Mouse (Mus musculus) hindbrain, embryonic 13.5 days (tissue): ENCODE data around the gene Smim14. TPM values are rescaled to one million over a fixed set of nuclear protein-coding genes. Genes with fewer than 3 reads are reported as not detected.
"Not testable (repeated sequence)": the region's sequence is repeated elsewhere in the genome, so short reads cannot be mapped to it uniquely, and the experiment has no call there.

Source experiments
- ATAC-seq: fragments of 200-750 bp; cut with Nextera tagmentation; 2 replicates; pipeline ENCODE4 v1.8.0; 2017; ENCODE audit warnings: moderate TSS enrichment; ENCODE audit not compliant: low FRiP score
- H3K27ac ChIP-seq: fragments of 300-500 bp; sonication (generic); 2 replicates; pipeline ENCODE4 v1.5.1; 2015; ENCODE audit warnings: inconsistent platforms, mild to moderate bottlenecking, moderate library complexity
- H3K27me3 ChIP-seq: fragments of 300-500 bp; sonication (generic); 2 replicates; pipeline ENCODE4 v1.6.1; 2015; ENCODE audit warnings: mild to moderate bottlenecking, inconsistent platforms
- H3K36me3 ChIP-seq: fragments of 300-500 bp; sonication (generic); 2 replicates; pipeline ENCODE4 v1.6.1; 2015; ENCODE audit warnings: mild to moderate bottlenecking, inconsistent platforms
- H3K4me1 ChIP-seq: fragments of 300-500 bp; sonication (generic); replicated peaks from 2 replicates; pipeline ENCODE4 v1.6.1; 2015; ENCODE audit warnings: inconsistent platforms
- H3K4me2 ChIP-seq: fragments of 300-500 bp; sonication (generic); 2 replicates; pipeline ENCODE4 v1.6.1; 2015; ENCODE audit warnings: inconsistent platforms, mild to moderate bottlenecking, moderate library complexity
- H3K4me3 ChIP-seq: fragments of 300-500 bp; sonication (generic); 2 replicates; pipeline ENCODE4 v1.5.1; 2015; ENCODE audit warnings: mild to moderate bottlenecking, inconsistent platforms
- H3K9ac ChIP-seq: fragments of 300-500 bp; sonication (generic); 2 replicates; pipeline ENCODE4 v1.6.1; 2015; ENCODE audit warnings: mild to moderate bottlenecking, inconsistent platforms
- H3K9me3 ChIP-seq: fragments of 300-500 bp; sonication (generic); 2 replicates; pipeline ENCODE4 v1.6.1; 2016; ENCODE audit warnings: inconsistent platforms
- WGBS: fragments of 180-500 bp; shearing (Covaris S2); methylation state at CpG from one replicate; pipeline ENCODE4 v1.1.7; 2015; 5-methylcytosine and 5-hydroxymethylcytosine counted together
- polyA plus RNA-seq: library from polyadenylated mRNA; unstranded; fragments of >200 nt; fragmentation: Nextera tagmentation; extraction: Ambion mirVana; gene quantifications from 2 replicates; pipeline ENCODE4 v1.2.1, GENCODE M21; 2015

Smim14 gene
- polyA plus RNA-seq, 1 experiment from 2014 or later: 195 TPM

DNA sequence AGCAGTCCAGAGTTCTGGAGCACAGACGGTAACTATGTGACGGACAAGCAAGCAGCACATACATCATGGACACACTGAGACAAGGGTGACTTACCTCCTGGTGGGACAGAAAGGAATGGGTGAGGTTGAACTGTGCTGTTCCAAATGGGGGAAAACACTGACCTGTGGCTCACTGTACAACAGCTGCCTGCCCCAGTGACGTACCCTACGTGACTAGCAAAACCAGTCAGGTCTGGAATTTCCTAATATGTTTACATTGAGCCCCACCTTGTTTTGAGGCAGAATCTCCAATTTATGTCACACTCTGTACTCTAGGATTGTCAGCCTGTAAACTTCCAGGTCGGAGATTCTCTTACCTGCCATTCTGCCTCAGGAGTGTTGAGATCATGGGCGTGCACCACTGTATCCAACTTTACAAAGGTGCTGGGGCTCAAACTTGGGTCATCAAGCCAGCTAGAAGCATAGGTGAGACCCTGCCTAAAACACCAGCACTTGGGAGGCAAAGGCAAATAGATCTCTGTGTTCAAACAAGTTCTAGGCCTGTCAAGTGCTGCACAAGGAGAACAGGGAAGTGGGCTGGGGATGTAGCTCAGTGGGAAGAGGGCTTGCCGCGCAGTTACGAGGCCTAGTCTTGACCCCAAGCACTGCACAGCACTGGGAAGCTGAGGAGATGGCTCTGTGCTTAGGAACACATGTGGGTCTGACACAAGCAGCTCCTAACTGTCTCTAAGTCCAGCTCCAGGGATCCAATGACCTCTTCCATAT, 57.1 kb downstream of the Smim14 start:
- ATAC-seq: no peak
- Histone ChIP-seq H3K9ac (no peak overlapping the region), H3K4me1 (no peaks in the 10 kb centered on the region), H3K9me3 (no peaks in the 10 kb centered on the region), H3K27me3 (no peaks in the 10 kb centered on the region), H3K4me3 (no peak overlapping the region), H3K4me2 (no peak overlapping the region), H3K36me3 (no peaks in the 10 kb centered on the region), H3K27ac (no peak overlapping the region)
- 90% methylated on average over 9 of the region's 9 CpGs for WGBS

GRCm38 (mm10) chr5:65478224-65478623, 58.8 kb downstream of the Smim14 start:
- no peaks in the 10 kb centered on the region for H3K36me3 ChIP-seq
- H3K27ac ChIP-seq: no peak overlapping the region
- H3K4me1 ChIP-seq: no peaks in the 10 kb centered on the region
- no peak overlapping the region for H3K9ac ChIP-seq
- ATAC-seq: no peak
- no peaks in the 10 kb centered on the region for H3K9me3 ChIP-seq
- 74% methylated on average over 4 of the region's 4 CpGs for WGBS
- no peak overlapping the region for H3K4me3 ChIP-seq
- no peaks in the 10 kb centered on the region for H3K27me3 ChIP-seq
- no peak overlapping the region for H3K4me2 ChIP-seq

DNA sequence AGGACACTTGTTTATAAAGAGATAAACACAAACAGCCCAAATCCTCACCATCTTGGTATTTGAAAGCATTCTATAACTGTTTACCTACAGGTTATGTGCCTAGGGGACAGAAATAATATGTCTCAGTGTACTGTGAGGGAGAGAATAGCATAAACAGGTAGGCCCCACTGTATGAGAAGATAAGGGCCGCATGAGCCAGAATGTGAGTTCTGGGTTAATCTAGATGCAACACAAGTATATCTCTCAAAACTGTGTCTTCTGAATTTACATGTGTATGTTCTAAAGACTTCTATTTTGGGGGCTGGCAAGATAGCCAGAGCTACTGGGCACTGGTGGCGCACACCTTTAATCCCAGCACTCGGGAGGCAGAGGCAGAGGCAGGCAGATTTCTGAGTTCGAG, 60.2 kb downstream of the Smim14 start:
- H3K4me1 ChIP-seq, H3K9me3 ChIP-seq, H3K36me3 ChIP-seq, H3K27ac ChIP-seq, H3K4me2 ChIP-seq, ATAC-seq, H3K9ac ChIP-seq, H3K27me3 ChIP-seq, H3K4me3 ChIP-seq: not testable (repeated sequence)
- 94% methylated on average over 4 of the region's 4 CpGs for WGBS

DNA sequence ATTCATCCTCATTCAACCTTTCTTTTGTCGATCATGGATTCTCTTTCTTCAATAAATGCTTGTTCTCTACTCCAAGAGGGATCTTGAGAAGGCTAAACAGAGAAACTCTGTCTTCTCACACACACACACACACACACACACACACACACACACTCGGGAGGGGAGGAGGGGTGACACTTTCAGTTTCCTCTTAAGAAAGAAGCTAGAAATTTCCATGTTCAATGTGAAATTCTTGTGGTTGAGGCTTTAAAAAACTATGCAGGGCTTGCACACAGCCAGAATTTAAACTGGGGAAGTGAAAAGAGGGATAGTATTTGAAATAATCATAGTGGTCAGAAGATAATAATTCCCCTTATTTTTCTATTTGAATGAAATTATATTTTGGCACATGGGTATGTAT, 61.2 kb downstream of the Smim14 start:
- Histone ChIP-seq H3K9ac (no peak overlapping the region), H3K27me3 (no peaks in the 10 kb centered on the region), H3K4me2 (no peak overlapping the region), H3K9me3 (no peaks in the 10 kb centered on the region), H3K4me3 (no peak overlapping the region), H3K27ac (no peak overlapping the region), H3K36me3 (no peaks in the 10 kb centered on the region), H3K4me1 (no peaks in the 10 kb centered on the region; the same call in 1 of the 2 replicates)
- ATAC-seq: no peak
- 94% methylated on average over 2 of the region's 2 CpGs for WGBS

- H3K4me1 ChIP-seq: no peaks in the 10 kb centered on the region; the same call in 1 of the 2 replicates
Measured at GRCm38 (mm10) chr5:65469766-65470165, 67.2 kb downstream of the Smim14 start.

DNA sequence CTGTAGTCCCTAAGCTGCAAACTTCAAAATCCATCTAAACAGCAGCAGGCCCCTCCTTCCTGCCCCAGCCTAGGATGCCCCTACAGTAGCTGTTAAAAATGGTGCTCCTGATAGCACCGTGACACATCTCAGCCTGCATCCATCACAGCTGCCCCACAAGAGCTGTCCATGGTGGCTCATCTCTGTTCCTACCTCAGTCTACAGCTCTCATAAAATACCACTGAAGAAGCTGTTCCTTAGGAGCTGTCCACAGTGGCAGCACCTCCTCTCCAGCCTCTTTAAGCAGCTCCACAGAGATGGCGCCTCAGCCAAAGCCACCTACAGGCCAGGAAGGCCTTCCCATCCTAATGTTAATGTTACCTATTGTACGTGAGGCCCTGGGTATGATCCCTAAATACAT, 70.1 kb downstream of the Smim14 start:
- H3K36me3 ChIP-seq: peaks cover 42% of the 10 kb centered on the region
- no peaks in the 10 kb centered on the region for H3K9me3 ChIP-seq
- H3K4me3 ChIP-seq: no peak overlapping the region
- H3K27me3 ChIP-seq: no peaks in the 10 kb centered on the region
- H3K4me2 ChIP-seq: no peak overlapping the region
- WGBS: 78% methylated on average over 3 of the region's 3 CpGs
- no peak overlapping the region for H3K27ac ChIP-seq
- H3K9ac ChIP-seq: no peak overlapping the region
- no peaks in the 10 kb centered on the region for H3K4me1 ChIP-seq
- ATAC-seq: no peak

More at GRCm38 (mm10) chr5:65469766-65470165, 67.2 kb downstream of the Smim14 start:
- Histone ChIP-seq H3K9ac (no peak overlapping the region), H3K36me3 (peaks cover 34% of the 10 kb centered on the region), H3K4me3 (no peak overlapping the region), H3K9me3 (no peaks in the 10 kb centered on the region), H3K27ac (no peak overlapping the region), H3K4me2 (no peak overlapping the region), H3K27me3 (no peaks in the 10 kb centered on the region)
- WGBS: 91% methylated on average over 6 of the region's 6 CpGs
- ATAC-seq: no peak

- WGBS: 94% methylated on average over 14 of the region's 14 CpGs
- H3K36me3 ChIP-seq: peaks cover 46% of the 10 kb centered on the region
- H3K9me3 ChIP-seq: no peaks in the 10 kb centered on the region
- H3K9ac ChIP-seq: no peak overlapping the region
- H3K4me1 ChIP-seq: no peaks in the 10 kb centered on the region
- no peak overlapping the region for H3K4me3 ChIP-seq
- H3K4me2 ChIP-seq: no peak overlapping the region
- no peak overlapping the region for H3K27ac ChIP-seq
- no peaks in the 10 kb centered on the region for H3K27me3 ChIP-seq
- ATAC-seq: no peak
Measured at GRCm38 (mm10) chr5:65460361-65460760, 76.6 kb downstream of the Smim14 start.

GRCm38 (mm10) chr5:65459454-65459853, 77.5 kb downstream of the Smim14 start:
- Histone ChIP-seq H3K9me3 (no peaks in the 10 kb centered on the region), H3K9ac (no peak overlapping the region)
- 91% methylated on average over 3 of the region's 3 CpGs for WGBS

GRCm38 (mm10) chr5:65457846-65458245, 79.1 kb downstream of the Smim14 start:
- H3K9ac ChIP-seq: no peak overlapping the region
- no peak overlapping the region for H3K4me3 ChIP-seq
- H3K27ac ChIP-seq: no peak overlapping the region
- 84% methylated on average over 5 of the region's 5 CpGs for WGBS
- H3K9me3 ChIP-seq: no peaks in the 10 kb centered on the region
- H3K36me3 ChIP-seq: peaks cover 42% of the 10 kb centered on the region
- ATAC-seq: no peak
- H3K4me2 ChIP-seq: no peak overlapping the region
- H3K27me3 ChIP-seq: no peaks in the 10 kb centered on the region
- H3K4me1 ChIP-seq: no peaks in the 10 kb centered on the region

More at GRCm38 (mm10) chr5:65459454-65459853, 77.5 kb downstream of the Smim14 start:
- Histone ChIP-seq H3K36me3 (peaks cover 40% of the 10 kb centered on the region), H3K4me2 (no peak overlapping the region), H3K27ac (no peak overlapping the region), H3K4me1 (no peaks in the 10 kb centered on the region), H3K27me3 (no peaks in the 10 kb centered on the region), H3K4me3 (no peak overlapping the region)
- ATAC-seq: no peak

DNA sequence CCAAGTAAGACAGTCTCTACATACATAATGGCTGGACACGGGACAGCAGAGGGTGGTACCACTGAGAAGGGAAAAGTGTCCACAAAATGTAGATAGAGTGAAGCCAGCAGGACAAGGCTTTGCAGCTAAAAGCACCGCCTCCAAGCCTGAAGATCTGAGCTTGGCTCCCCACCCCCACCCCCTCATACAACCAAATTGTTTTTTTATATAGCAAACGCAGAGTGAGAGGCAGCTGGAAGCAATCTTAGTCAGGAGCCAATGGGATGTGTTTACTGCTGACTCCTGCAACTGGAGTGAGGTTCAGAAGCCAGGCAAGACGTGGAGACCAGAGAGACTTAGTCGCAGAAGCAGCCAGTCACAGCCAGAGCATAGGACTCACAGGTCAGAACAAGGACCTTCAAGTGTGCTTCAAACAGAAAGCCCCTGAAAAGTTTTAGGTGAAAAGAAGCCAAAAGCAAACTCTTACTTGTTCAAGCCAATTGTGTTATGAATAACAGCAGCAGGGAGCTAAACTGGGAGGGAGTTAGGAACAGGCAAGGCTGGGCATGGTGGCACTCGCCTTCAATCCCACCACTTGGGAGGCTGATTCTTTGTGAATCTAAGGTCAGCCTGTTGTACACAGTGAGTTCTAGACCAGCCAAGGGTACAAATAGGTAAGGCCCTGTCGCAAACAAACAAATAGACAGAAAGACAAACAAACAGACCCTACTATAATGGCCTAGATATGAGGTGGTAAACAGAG, 79.7 kb downstream of the Smim14 start:
- no peak overlapping the region for H3K4me3 ChIP-seq

DNA sequence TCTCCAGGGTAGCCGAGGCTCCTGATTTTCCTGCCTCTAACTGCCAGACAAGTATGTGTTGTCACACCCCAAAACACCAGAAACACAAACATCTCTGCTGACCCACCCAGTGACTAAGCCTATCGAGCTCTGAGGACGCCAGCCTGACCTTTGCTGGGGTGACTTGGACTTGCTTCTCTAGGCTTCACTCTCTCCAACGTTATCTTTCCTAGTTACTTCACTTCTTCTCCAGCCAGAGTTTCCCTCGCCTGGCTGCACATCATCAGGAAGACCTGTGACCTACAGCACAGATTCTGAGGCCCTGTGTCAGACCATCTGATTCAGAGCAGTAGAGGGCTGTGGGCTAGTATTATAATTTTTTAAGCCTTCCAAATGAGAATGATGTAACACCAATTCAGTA, 82.2 kb downstream of the Smim14 start:
- H3K36me3 ChIP-seq: peaks cover 48% of the 10 kb centered on the region
- no peak overlapping the region for H3K4me2 ChIP-seq
- WGBS: 69% methylated on average over 5 of the region's 5 CpGs
- H3K4me3 ChIP-seq: no peak overlapping the region
- H3K27me3 ChIP-seq: no peaks in the 10 kb centered on the region
- no peak for ATAC-seq
- H3K9me3 ChIP-seq: no peaks in the 10 kb centered on the region
- H3K9ac ChIP-seq: no peak overlapping the region
- no peaks in the 10 kb centered on the region for H3K4me1 ChIP-seq
- H3K27ac ChIP-seq: no peak overlapping the region

More for the DNA sequence above, 79.7 kb downstream of the Smim14 start:
- Histone ChIP-seq H3K36me3 (peaks cover 48% of the 10 kb centered on the region), H3K9ac (no peak overlapping the region), H3K9me3 (no peaks in the 10 kb centered on the region), H3K27ac (no peak overlapping the region), H3K27me3 (no peaks in the 10 kb centered on the region), H3K4me2 (no peak overlapping the region), H3K4me1 (no peaks in the 10 kb centered on the region)
- no peak for ATAC-seq
- 67% methylated on average over 7 of the region's 7 CpGs for WGBS

GRCm38 (mm10) chr5:65448941-65449340, 88.0 kb downstream of the Smim14 start:
- Histone ChIP-seq H3K4me2 (no peak overlapping the region), H3K27me3 (no peaks in the 10 kb centered on the region), H3K9ac (no peak overlapping the region), H3K27ac (no peak overlapping the region), H3K4me1 (no peaks in the 10 kb centered on the region), H3K36me3 (peaks cover 42% of the 10 kb centered on the region), H3K9me3 (no peaks in the 10 kb centered on the region), H3K4me3 (no peak overlapping the region)
- 84% methylated on average over 4 of the region's 4 CpGs for WGBS
- ATAC-seq: no peak

DNA sequence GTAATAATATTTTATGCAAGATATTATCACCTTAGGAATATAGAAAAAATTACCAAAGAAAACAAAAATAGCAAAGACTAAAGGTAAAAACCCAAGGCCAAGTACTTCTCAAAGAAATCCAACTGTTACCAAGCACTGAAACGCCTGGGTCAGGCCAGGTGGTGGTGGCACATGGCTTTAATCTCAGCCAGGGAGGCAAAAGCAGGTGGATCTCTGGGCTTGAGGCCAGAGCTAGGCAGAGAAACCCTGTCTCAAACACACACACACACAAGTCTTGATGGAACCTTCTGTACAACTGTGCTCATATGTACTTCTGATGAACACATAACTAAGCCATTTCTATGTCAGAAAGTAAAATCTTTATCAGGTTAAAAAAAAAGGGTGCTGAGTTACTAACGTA, 89.2 kb downstream of the Smim14 start:
- no peak overlapping the region for H3K9ac ChIP-seq
- WGBS: 79% methylated on average over 2 of the region's 2 CpGs
- no peaks in the 10 kb centered on the region for H3K4me1 ChIP-seq
- H3K9me3 ChIP-seq: no peaks in the 10 kb centered on the region
- H3K36me3 ChIP-seq: peaks cover 36% of the 10 kb centered on the region
- H3K27me3 ChIP-seq: no peaks in the 10 kb centered on the region
- ATAC-seq: no peak
- H3K27ac ChIP-seq: no peak overlapping the region
- no peak overlapping the region for H3K4me3 ChIP-seq
- H3K4me2 ChIP-seq: no peak overlapping the region
